Mouse (Mus musculus) T-helper 1 cell (primary cell): ENCODE measurements around the gene Asap2.

ENCODE experiments used
- in situ Hi-C: fragments of 300-600 bp; cut with MboI, MseI; formaldehyde crosslinking; loops from one replicate; pipeline ENCODE4 v1.15.1; 2025; ENCODE audit warnings: high pct_unique_total_duplicates

Asap2 gene

DNA sequence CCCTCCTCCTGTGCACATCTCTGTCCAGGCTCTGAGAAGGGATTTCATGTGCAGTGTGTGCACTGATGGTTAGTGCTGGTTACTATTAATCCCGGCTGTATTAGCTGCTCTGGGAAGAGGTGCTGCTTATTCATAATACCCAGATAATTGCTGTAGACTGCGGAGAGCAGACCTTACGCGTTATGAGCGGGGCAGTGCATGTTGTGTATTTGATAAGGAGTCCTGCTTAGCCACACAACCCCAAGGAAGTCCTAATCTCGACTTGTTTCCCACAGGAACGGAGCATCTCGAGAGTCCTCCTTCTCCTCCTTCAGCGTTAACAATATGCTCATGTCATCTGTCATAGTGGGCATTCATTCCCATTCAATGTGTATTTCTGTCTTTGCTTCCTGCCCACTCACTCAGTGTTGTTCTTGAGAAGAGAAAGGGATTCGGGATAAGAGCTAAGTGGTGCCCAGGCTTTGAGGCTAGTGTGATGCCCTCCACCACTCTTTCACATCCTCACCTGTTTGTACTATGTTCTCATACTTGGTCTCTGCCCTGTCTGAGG, 140.1 kb downstream of the Asap2 start:
- in situ Hi-C loops: no loop called here

DNA sequence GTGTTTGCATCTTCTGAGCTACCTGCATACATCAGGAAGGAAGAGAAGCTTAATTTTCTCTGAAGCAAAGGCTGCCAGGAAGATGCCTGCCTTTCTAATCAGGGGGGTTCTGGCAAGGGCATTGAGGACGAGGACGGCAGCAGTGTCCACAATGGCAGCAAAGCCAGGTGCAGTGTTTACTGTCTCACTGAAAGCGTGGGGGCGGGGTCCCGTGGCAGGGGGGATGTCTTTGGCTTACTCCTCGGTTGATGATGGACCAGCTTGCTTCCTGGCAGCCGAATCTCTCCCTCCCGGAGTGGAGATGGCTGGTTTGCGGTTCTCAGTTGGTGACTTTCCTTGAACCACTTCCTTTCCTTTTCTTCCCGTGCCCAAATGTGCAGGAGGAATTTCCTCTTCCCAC, 142.3 kb downstream of the Asap2 start:
- in situ Hi-C loops: no loop called here

DNA sequence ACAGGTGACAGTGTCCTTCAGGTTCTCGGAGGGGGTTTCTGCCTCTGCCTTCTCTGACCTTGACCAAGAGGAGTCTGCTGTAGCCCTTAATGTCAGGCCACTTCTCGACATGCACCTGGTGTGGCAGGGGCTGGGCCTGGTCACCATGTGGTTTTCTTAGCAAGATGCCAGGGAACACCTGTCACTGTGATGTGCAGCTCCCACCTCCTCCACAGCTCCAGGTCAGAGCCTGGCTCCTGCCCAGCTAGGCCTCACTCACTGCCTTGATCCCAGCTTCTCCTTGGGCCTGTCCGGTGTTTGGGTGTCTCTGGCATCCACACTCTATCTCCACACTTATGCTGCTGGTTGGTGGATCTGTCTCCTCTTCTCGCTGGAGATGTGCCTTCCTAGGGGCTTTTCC, 142.8 kb downstream of the Asap2 start:
- in situ Hi-C loops: no loop called here

DNA sequence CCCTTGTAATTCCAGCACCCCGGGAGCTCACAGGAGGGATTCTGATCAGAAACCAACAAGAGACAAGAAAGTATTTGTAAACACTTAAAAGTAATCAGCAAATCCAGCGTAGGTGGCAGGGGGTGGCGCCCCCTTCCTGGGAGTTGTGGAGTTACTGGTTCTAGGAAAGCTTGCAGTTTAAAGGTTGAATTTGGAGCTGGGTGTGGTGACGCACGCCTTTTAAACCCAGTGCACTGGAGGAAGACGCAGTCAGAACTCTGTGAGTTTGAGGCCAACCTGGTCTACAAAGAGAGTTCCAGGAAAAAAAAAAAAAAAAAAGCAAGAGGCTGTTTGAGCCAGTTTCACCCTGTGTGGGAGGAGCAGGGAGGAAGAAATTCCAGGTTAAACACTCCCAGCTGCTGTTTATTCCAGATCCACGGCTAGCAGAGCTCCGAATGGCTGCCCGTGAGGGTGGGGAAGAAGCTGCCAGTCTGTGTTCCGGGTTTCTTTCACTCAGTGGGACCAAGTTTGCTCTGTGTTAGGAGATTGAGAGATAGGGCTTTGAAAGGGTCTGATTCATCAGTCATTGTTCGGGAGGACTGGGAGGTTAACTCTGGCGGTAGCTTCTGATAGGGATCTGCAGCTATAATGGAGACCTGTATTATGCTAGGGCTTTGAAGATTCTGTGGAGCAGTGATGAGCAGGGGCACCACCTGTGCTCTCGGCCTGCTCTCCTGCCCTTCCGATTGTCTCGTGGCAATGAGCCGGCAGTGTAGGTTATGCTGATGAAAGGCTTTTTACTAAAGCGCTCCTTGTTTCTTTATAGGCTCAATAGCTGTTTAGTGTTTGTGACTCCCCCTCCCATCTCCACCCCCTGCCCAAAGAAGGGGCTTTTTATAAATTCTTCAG, 144.0 kb downstream of the Asap2 start:
- in situ Hi-C loops: no loop called here

DNA sequence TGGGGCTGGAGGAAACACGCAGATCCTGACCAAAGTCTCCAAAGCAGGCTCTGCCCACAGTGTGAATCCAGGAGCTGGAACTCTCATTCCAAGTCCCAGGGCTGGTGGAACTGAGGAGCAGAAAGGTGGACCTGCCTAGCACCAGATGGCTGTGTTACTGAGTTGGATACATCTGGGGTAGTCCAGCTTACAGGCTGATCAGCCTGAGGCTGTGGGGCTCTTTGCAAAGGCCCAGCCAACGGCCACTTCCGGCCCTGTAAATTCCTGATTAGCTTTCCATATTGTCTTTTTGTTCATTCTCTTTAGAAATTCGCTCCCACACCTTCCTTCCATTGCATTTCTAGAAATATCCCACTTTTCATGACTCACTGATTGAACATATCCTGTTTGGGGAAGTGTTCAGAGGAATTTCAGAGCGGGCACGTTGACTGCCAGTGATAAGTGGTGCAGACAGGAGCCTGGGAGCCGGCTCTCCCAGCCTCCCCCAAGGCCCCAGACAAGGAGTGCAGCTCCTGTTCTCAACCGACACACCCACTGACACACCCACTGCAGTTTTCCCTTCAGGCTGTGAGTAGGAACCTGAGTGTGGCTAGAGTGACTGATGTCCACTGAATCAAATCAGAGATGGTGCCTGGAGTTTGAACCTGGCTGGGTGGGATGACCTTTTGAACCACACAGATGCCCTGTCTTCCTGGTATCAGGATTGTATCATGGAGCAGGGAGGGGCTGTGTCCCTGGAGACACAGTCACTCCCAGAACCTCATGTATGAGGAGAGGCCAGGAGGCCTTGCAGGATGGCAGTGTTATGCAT, 145.6 kb downstream of the Asap2 start:
- in situ Hi-C loops: no loop called here

DNA sequence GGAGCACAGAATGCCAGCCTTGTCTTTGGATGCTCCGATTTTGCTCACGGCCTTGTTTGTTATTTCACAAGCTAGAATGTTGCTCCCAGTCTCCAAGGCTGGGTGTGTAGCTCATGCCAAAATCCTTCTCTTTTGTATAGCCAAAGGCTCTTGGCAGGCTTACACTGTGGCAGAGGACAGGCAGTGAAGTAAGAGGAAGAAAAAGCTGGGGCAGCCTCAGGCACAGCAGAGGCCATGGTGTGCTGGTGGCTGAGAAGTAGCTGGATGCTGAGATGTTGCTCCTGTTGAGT, 146.1 kb downstream of the Asap2 start:
- in situ Hi-C loops: no loop called here

DNA sequence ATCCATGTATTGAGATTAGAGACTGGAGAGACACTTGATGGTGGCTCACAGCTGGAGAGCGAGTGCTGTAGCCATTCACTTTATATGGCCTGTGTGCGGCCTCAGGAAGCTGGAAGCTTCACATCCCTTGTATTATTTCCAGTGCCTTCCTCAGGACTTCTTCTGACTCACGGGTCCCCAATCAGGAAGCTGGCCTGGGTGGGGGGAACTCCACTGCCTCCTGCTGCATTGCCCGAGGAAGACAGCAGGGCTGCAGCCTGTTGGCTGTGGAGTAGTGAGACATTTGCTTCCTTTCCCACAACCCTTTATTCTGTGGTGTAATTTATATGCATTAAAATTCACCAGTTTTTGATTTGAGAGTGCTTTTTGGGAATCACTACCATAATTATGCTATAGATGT, 149.3 kb downstream of the Asap2 start:
- in situ Hi-C loops: no loop called here

DNA sequence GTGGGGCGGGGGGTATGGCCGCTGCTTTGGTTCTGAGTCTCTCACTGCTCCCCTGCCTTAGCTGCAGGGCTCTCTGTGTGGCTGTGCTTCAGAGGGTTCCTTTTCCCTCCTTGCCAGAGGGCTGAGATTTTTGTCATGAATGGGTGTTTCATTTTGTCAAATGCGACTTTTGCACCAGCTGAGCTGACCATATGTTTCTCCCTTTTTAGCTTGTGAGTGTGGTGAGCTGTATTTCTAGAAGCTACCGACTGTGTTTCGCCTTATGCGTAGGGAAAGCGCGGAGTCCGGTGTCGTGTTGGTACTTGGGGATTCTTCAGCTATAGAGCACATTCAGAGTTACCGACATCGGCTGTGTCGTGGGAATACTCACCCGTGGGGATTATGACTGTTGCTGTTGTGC, 149.9 kb downstream of the Asap2 start:
- in situ Hi-C loops: no loop called here

DNA sequence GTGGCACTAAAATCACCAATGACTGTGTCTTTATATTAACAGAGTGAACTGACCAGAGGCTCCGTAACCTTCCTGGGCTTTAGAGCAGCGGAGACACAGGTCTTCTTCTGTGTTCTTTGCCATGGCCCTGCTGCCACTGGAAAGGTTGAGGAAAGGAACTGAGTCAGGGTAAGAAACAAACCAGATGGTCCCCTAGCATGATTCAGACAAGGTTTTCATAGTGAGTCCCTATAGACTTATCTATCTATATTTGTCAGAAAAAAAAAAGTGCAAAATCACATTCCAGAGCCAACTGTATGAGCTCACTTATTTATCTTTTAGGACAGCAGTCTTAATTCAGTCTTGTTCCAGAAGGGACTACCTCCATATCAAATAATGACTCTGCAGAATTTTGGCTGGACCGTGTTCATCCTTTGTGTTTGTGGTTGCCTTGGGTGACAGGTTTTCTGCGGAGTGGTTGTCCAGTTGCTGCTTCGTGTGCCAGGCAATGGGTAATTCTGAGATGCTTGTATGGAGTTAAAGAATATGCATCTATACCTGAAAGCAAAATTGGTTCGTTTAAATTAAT, 150.6 kb downstream of the Asap2 start:
- in situ Hi-C loops: no loop called here

DNA sequence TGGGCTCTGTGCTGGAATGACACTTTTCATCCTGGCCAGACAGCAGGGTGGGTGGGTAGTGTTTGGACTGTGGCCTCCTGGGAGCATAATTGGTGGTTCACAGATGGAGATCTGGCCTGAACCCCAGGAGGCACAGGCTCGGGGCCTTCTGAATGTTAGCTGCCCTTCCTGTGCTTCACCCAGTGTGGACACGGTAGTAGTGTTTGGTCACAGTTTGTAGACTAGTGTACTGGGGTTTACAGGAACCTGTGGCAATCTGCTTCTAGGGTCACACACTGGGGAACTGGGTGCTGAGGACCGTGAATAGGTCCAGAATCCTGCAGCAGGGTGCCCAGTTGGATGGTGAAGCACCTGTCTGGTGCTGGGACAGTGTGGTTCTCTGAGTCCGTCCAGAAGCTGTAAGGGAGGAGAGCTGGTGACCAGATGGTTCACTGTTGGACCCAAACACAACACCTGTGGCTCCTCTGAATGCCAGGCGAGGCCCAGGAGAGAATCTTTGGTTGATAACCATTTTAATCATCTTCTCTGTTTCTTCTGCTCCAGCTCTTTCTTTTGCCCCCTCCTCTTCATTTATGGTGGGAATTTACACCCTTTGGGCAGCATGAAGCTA, 151.5 kb downstream of the Asap2 start:
- in situ Hi-C loops: no loop called here

DNA sequence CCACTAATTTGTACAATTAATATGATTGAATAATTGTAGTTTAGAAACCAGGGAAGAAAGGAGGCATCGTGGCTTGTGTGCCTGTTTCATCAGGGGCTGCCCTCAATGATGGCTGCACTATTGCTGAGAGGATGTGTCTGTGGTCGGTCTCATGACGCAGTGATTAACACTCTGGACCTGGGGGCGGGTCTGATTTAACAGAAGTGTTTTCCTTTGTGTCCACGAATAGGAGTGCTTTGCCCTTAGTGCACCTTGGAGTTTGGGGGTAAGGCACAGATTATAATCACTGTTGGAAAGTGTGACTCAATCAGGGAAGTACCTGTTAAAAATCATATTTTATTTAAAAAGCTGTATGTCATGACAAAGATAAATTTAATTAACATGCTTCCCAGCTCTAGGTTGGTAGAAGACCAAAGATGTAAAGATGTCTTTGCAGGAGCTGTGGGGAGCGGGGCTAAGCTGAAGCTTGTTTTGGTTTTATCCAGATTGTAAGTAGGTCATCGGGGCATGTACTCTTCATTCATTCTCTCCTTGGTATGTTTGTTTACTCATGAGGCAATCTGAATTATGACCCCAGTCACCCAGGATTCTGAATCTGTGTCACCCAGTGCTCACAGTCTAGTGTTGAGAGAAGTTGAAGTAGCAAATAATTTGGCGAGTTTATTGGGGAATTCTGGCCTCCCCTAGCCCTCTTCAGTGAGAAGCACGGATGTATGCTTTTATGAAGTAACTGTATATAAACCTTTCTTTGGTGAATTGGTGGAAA, 152.4 kb downstream of the Asap2 start:
- in situ Hi-C loops: no loop called here

DNA sequence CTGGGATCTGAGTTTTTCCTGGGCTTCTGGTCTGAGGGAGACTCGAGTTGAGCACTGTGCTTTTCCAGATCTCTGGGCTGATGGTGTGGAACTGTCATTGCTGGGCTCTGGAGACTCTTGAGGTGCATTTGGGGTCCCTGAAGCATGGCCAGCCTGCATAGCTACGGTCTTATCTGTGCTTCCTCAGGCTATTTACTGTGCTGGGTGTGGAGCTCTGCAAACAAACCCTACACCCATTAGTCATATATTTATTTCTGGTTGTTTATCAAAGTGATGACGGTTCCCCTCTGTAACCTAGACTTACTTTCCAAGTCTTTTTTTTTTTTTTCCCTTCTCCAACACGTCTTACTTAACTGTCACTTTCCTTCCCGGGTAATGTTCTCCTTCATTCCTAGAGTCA, 154.3 kb downstream of the Asap2 start:
- in situ Hi-C loops: no loop called here

DNA sequence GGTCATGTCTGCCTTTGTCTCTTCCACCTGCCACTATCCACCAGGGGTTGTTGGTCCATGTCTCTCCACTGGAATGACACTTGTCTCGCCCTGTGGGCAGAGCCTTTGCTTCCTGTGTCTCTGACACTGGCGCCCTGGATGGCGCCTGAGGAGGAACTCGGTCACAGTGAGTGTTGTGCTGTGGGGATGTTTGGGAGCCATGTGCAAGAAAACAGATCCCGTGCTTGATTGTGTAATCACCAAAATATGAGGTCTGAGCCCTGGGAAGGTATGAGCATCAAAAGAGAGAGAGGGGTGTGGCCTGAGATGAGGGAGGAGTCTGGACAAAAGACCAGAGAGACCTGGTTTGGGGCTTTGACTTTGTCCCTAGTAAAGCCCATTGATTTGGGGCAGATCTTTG, 154.8 kb downstream of the Asap2 start:
- in situ Hi-C loops: no loop called here

DNA sequence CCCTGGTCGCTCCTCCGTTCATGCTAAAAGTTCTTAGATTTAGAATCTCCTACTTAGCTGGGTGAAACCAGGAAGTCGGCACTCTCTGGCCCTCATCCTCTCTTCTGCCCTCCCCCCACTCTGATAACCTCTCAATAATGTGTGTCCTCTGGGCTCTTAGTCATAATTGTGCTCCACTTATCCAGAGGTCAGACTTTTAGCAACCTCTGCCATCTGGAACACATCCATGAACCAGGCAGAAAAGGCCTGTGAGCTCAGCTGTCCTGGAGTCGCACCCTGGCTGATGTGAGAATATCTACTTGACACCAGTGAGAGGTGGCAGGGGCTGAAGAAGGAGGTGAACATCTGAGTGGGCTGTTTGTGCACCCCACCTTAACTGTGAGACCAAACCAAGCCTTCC, 156.6 kb downstream of the Asap2 start:
- in situ Hi-C loops: no loop called here

DNA sequence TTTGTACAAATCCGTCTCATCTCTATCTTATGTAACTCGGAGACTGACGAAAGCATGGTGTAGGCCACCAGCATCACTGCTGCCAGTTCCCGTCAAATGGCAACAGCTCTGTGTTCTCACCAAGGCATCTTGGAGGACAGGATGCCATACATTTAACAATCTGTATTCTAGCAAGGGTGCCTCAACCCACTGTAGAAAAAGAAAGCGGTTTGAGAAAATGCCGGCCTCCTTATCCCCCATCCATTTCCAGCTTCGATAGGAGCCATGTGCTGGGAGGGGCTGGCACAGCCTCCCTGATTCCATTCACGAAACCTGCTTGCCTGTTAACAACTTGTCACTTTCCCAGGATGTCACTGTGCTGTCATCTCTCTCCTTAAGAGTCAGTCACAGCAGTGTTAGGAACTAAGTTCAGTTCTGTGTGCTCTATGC, 163.0 kb downstream of the Asap2 start:
- in situ Hi-C loops: no loop called here

DNA sequence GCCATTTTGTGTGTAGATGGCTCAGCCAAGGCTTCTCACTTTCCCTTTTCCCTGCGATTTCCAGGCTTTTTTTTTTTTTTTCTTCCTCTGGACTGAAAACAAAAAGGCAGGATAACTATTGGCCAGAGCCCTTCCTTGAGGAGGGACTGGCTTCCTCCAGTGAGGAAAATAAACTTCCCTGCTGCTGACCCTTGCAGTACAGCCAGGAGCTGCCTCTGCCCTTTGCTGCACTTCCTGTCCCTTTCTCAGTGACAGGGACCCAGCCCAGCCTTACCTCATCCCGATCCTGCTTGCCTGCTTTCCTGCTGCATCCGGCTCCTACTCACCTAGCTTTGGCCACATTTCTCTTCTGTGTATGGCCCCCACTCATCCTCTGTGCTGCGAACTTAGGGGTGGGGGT, 164.8 kb downstream of the Asap2 start:
- in situ Hi-C loops: no loop called here

DNA sequence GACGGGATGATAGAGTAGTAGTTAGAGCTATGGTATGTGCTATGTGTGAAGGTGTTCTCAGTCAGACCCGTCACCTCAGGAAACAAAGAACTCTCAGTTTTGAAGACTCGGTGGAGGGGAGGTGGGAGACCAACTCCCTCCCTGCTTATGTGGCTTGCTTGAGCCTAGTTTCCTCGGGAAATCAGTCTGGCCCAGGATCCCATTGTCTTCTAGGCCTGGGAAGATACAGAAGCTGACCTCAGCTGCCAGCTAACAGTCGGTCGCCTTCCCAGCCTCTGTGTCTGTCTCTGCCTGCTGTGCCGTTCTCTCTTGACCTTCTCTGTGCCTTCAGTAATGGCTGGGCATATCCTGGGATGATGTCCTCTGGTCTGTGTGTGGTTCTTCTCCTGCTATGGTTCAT, 169.0 kb downstream of the Asap2 start:
- in situ Hi-C loops: no loop called here

DNA sequence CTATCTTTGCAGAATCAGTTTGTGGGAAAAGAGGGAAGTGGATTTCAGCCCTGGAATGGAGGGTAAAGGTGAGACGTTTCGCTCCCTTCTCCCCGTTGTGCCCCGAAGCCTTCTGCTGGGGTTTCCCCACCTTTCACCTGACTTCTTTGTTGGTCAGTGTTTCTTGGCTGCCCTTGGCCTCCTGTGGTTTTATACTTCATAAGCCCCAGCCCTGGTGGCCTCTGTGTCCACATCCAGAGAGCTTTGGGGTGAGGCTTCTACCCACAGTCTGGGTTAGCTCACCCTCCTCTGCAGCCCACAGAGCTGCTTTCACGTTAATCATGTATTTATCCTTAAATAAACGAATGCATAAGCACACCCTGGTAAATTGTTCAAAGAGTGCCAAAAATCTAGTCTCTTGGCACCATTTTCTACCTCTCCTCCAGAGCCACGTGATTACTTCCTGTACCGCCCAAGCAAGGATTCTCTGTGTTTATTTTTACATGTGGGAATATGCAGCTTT, 170.1 kb downstream of the Asap2 start:
- in situ Hi-C loops: no loop called here

DNA sequence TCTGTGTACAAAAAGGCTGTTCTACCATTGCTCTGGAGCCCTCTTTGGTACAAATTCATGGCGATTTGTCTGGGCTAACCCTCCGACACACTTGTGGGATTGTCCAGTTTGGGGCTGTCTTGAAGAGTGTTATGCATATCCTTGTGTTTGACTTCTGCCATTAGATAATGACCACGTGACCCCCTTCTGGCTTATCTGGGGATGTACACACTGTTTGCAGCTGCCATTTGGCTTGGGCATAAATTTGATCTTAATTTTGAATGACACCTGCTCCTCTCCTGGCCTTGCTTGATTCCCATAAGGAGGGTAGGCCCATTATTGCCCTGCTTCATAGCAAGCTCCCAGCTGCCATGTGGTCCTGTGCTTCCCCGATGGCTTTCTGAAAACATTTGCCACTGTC, 171.6 kb downstream of the Asap2 start:
- in situ Hi-C loops: no loop called here

DNA sequence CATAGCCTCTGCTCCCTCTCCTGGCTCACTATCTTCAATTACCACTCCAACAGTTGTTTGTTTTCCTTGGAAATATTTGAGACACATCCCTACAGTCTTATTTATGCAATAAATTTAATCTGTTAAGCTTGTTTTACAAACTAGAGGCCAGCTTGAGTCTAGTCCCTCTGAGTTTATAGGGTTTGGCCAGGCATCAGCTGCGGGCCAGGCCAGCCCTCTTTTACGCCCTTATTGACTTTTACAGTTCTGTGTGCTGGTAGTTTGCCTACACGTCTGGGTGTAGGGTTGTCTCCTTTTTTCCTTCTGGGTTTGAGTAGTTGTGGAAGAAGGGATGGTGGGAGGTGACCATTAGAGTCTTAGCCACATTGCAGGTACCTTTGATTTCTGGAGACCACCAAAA, 173.4 kb downstream of the Asap2 start:
- in situ Hi-C loops: no loop called here

DNA sequence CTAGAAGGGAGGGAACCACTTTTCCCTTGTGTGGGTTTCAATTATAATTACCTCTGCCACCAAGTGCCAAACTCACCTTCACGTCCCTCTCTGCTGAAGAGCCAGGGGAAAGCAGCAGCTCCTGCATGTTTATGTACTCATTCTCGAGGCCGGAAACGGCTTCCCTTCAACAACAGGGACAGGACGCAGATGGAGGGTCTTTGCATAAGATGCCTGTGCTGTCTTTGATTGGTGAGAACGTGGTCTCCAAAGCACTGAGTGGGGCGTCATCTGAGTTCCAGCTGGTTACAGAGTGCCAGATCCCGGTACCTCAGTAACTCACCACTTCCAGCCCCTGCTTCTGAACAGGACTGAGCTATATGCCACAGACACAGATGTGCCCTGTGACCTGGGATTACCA, 174.0 kb downstream of the Asap2 start:
- in situ Hi-C loops: no loop called here
